Mouse (Mus musculus): Measurements from ENCODE around the gene Zwilch.

The Zwilch gene

DNA sequence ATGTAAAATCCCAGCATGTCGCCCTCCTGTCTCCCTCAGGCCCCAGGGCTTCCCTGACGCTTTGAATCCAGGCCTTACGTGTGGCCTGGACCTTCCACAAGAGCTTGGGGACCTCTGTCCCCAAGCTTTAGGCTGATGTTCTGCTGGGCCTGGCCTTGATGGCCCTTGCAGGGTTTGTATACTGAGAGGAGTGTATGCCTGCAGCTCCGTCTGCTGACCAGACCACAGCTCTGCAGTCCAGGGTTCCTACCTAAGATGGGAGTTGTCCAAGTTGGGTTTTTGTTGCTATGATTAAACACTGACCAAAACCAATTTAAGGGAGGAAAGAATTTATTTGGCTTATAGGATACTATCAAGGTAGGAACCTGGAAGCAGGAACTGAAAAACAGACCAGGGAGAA lies 74.6 kb downstream of the Zwilch start:
- no peak for DNase-seq

GRCm38 (mm10) chr9:64094083-64094482 lies 78.8 kb downstream of the Zwilch start:
- no peak for DNase-seq

DNA sequence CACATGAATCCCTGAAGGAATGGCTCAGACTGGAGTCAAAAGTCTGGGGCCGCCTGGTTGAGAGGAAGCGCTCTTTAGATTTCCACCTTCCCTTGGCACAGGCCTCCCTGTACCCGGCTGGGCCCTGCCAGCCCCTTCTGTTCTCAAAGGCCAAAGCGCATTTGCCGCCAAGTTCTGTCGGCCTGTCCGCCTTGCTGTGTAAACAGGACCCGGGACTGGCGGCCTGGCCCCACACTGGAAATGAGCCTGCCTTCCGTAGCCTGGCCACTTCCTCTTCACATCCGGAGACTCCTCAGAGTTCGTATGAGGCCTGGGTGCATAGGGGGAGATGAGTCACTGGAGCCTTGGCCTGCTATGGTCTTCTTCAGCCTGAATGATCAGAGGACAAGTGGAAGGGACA lies 83.9 kb downstream of the Zwilch start:
- peak; percentile 24 to 28 for DNase-seq

DNA sequence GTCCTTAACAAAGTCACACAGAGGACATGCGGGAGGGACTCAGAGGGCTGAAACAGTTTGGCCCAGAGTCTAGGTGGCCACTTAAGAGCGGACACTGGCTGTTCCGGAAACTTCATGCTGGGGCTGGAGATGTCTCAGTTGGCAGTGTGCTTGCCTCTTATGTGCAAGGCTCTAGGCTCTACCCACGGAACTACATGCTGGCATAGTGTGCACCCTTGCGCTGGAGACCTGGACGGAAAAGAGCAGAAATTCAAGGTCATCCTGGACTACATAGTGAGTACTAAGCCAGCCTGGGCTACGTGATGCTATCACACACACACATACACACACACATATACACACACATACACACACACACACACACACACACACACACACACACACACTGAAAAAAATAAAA lies 84.6 kb downstream of the Zwilch start:
- no peak for DNase-seq

- DNase-seq = peak; percentile 64 to 78
Observed at GRCm38 (mm10) chr9:64087461-64088235, 85.3 kb downstream of the Zwilch start.

Measured in cerebellum, postnatal 36 days (tissue).